8 mouse cellular contexts compared by ENCODE assay signal in genomic region chr3:78901838-78902484, GRCm38 (mm10).
DNase-seq lines count a peak whose midpoint lies in the region; ATAC-seq and TF ChIP-seq lines count a peak whose summit lies in the region.

No protein-coding gene starts in this region.

- no peaks in the 10 kb centered on the region for H3K4me1 ChIP-seq in lung, postnatal 0 days (ENCODE audit: insufficient read depth, low read depth, low read length)
- peaks cover 13% of the 10 kb centered on the region; the same call in 1 of the 2 replicates for H3K4me1 ChIP-seq in embryonic facial prominence, embryonic 12.5 days
- H3K4me1 ChIP-seq in heart, embryonic 12.5 days (replicated peaks) = peaks cover 18% of the 10 kb centered on the region
- peaks cover 9% of the 10 kb centered on the region; the same call in 1 of the 2 replicates for H3K4me1 ChIP-seq in kidney, embryonic 14.5 days (ENCODE audit: control insufficient read depth, insufficient read depth, low read length)
- H3K4me1 ChIP-seq in midbrain, postnatal 0 days (ENCODE audit: insufficient read depth, low read length) = no peaks in the 10 kb centered on the region; the same call in 1 of the 2 replicates

- 40% methylated on average over 4 of the region's 4 CpGs for whole genome bisulfite sequencing in lung, postnatal 0 days
- 47% methylated on average over 4 of the region's 4 CpGs for WGBS in embryonic facial prominence, embryonic 12.5 days
- WGBS in heart, embryonic 12.5 days = 35% methylated on average over 4 of the region's 4 CpGs
- WGBS in kidney, embryonic 14.5 days = 47% methylated on average over 4 of the region's 4 CpGs
- 29% methylated on average over 4 of the region's 4 CpGs for whole genome bisulfite sequencing in midbrain, postnatal 0 days

- ATAC-seq in lung, postnatal 0 days = no peak
- peak; percentile 73; the same call in 1 of the 2 replicates for ATAC-seq in embryonic facial prominence, embryonic 12.5 days (ENCODE audit: insufficient number of reproducible peaks, insufficient read depth, low FRiP score, low TSS enrichment)
- peak; percentile 51; the same call in 1 of the 2 replicates for ATAC-seq in heart, embryonic 12.5 days (ENCODE audit: insufficient number of reproducible peaks, low FRiP score)
- peak; percentile 82 for ATAC-seq in kidney, embryonic 14.5 days (ENCODE audit: low FRiP score, low TSS enrichment)
- ATAC-seq in midbrain, postnatal 0 days (ENCODE audit: low FRiP score) = peak; percentile 47; the same call in 1 of the 2 replicates
- ATAC-seq in activated CD4-positive, CD25-positive, alpha-beta regulatory T cell, adult 4 months = no peak

- H3K4me2 ChIP-seq in lung, postnatal 0 days (replicated peaks; ENCODE audit: low read depth, low read length) = peak overlapping the region; percentile 6; the same call in 1 of the 2 replicates
- no peak overlapping the region for H3K4me2 ChIP-seq in embryonic facial prominence, embryonic 12.5 days (replicated peaks)
- peak overlapping the region; percentile 58 for H3K4me2 ChIP-seq in heart, embryonic 12.5 days
- H3K4me2 ChIP-seq in kidney, embryonic 14.5 days (replicated peaks; ENCODE audit: low read depth, low read length) = no peak overlapping the region
- H3K4me2 ChIP-seq in midbrain, postnatal 0 days (ENCODE audit: low read depth, low read length, poor library complexity, severe bottlenecking) = no peak overlapping the region

- DNase-seq in lung, postnatal 0 days (ENCODE audit: low spot score) = no peak
- DNase-seq in lung, postnatal 25 days (ENCODE audit: low spot score) = no peak
- DNase-seq in midbrain, postnatal 0 days (ENCODE audit: low spot score) = peak; percentile 58
- DNase-seq in urinary bladder, adult 18-20 months (ENCODE audit: low spot score in 2 of 2) = no peak

- H3K36me3 ChIP-seq in lung, postnatal 0 days (ENCODE audit: insufficient read depth, low read length) = no peaks in the 10 kb centered on the region
- H3K36me3 ChIP-seq in embryonic facial prominence, embryonic 12.5 days = no peaks in the 10 kb centered on the region
- no peaks in the 10 kb centered on the region for H3K36me3 ChIP-seq in heart, embryonic 12.5 days
- H3K36me3 ChIP-seq in kidney, embryonic 14.5 days (ENCODE audit: control insufficient read depth, insufficient read depth, low read length) = no peaks in the 10 kb centered on the region
- H3K36me3 ChIP-seq in midbrain, postnatal 0 days (ENCODE audit: insufficient read depth, low read length) = no peaks in the 10 kb centered on the region

- H3K9ac ChIP-seq in lung, postnatal 0 days (replicated peaks; ENCODE audit: low read depth) = no peak overlapping the region
- H3K9ac ChIP-seq in embryonic facial prominence, embryonic 12.5 days = no peak overlapping the region
- H3K9ac ChIP-seq in heart, embryonic 12.5 days = no peak overlapping the region
- no peak overlapping the region for H3K9ac ChIP-seq in kidney, embryonic 14.5 days (ENCODE audit: low read depth, low read length)
- no peak overlapping the region for H3K9ac ChIP-seq in midbrain, postnatal 0 days (replicated peaks; ENCODE audit: low read length, poor library complexity, severe bottlenecking)

- no peaks in the 10 kb centered on the region for H3K27me3 ChIP-seq in lung, postnatal 0 days (replicated peaks; ENCODE audit: insufficient read depth, low read length)
- H3K27me3 ChIP-seq in embryonic facial prominence, embryonic 12.5 days = no peaks in the 10 kb centered on the region
- no peaks in the 10 kb centered on the region for H3K27me3 ChIP-seq in heart, embryonic 12.5 days (replicated peaks)
- no peaks in the 10 kb centered on the region for H3K27me3 ChIP-seq in kidney, embryonic 14.5 days (ENCODE audit: control insufficient read depth, insufficient read depth, low read length)
- no peaks in the 10 kb centered on the region for H3K27me3 ChIP-seq in midbrain, postnatal 0 days (ENCODE audit: insufficient read depth, low read length)

- TF ChIP-seq EP300 in lung, postnatal 0 days (IDR thresholded peaks at IDR 0.05) = no peak

- no peak for TF ChIP-seq CTCF in lung, postnatal 0 days (IDR thresholded peaks at IDR 0.05)
- TF ChIP-seq CTCF in midbrain, postnatal 0 days (IDR thresholded peaks at IDR 0.05) = no peak

- no peak overlapping the region for H3K4me3 ChIP-seq in lung, postnatal 0 days (ENCODE audit: low read depth, low read length)
- no peak overlapping the region for H3K4me3 ChIP-seq in embryonic facial prominence, embryonic 12.5 days
- H3K4me3 ChIP-seq in heart, embryonic 12.5 days = no peak overlapping the region
- H3K4me3 ChIP-seq in kidney, embryonic 14.5 days (ENCODE audit: low read length) = no peak overlapping the region
- no peak overlapping the region for H3K4me3 ChIP-seq in midbrain, postnatal 0 days (ENCODE audit: low read depth, low read length)

- no peak overlapping the region for H3K27ac ChIP-seq in lung, postnatal 0 days (ENCODE audit: low read length)
- H3K27ac ChIP-seq in embryonic facial prominence, embryonic 12.5 days = peak overlapping the region; percentile 60; the same call in 1 of the 2 replicates
- no peak overlapping the region for H3K27ac ChIP-seq in heart, embryonic 12.5 days (ENCODE audit: poor library complexity, severe bottlenecking)
- H3K27ac ChIP-seq in kidney, embryonic 14.5 days (ENCODE audit: low read depth, low read length) = no peak overlapping the region
- no peak overlapping the region for H3K27ac ChIP-seq in midbrain, postnatal 0 days (ENCODE audit: low read depth, low read length)

- no peaks in the 10 kb centered on the region for H3K9me3 ChIP-seq in lung, postnatal 0 days (ENCODE audit: low read length)
- no peaks in the 10 kb centered on the region for H3K9me3 ChIP-seq in embryonic facial prominence, embryonic 12.5 days
- H3K9me3 ChIP-seq in heart, embryonic 12.5 days (replicated peaks) = no peaks in the 10 kb centered on the region
- no peaks in the 10 kb centered on the region for H3K9me3 ChIP-seq in kidney, embryonic 14.5 days (ENCODE audit: control insufficient read depth, low read length)
- no peaks in the 10 kb centered on the region for H3K9me3 ChIP-seq in midbrain, postnatal 0 days (ENCODE audit: low read length)

Comparison
In these comparisons a context has a peak if more than half of its experiments do, and no peak if none do; other contexts are left out.
1. ATAC-seq: peak in embryonic facial prominence, embryonic 12.5 days (single experiment), heart, embryonic 12.5 days (single experiment), kidney, embryonic 14.5 days (single experiment) and midbrain, postnatal 0 days (single experiment); none in lung, postnatal 0 days (single experiment) and activated CD4-positive, CD25-positive, alpha-beta regulatory T cell, adult 4 months (single experiment).
2. H3K4me2 ChIP-seq: peak in lung, postnatal 0 days (single experiment) and heart, embryonic 12.5 days (single experiment); none in embryonic facial prominence, embryonic 12.5 days (single experiment), kidney, embryonic 14.5 days (single experiment) and midbrain, postnatal 0 days (single experiment).